Mouse (Mus musculus) erythroid progenitor cell, adult 5-6 weeks (primary cell): ENCODE measurements around the gene Tmprss9. TPM values are rescaled to one million over a fixed set of nuclear protein-coding genes. Genes with fewer than 3 reads are reported as not detected.

Source experiments
- ATAC-seq: replicated peaks from 2 replicates; pipeline ENCODE4 v1.8.0; 2016; ENCODE audit warnings: moderate number of reproducible peaks, mild to moderate bottlenecking, moderate TSS enrichment, inconsistent platforms; ENCODE audit not compliant: poor library complexity, low FRiP score, severe bottlenecking
- total RNA-seq, 2 experiments: library from RNA; stranded (forward) in 1 of 2; stranded (reverse) in 1 of 2; fragments of 150-400 nt in 1 of 2; fragments of 186-747, 209-891 nt in 1 of 2; gene quantifications; 2 replicates each; pipeline versions ENCODE4 v1.2.3 to v1.2.4; 2015 to 2017; ENCODE audit warnings: low replicate concordance in 2 of 2

Tmprss9 gene
- total RNA-seq, 2 experiments from 2014 or later = 0.30 TPM; not detected in 1

GRCm38 (mm10) chr10:80841685-80842084, 30.0 kb upstream of the Tmprss9 start:
- ATAC-seq = no peak

DNA sequence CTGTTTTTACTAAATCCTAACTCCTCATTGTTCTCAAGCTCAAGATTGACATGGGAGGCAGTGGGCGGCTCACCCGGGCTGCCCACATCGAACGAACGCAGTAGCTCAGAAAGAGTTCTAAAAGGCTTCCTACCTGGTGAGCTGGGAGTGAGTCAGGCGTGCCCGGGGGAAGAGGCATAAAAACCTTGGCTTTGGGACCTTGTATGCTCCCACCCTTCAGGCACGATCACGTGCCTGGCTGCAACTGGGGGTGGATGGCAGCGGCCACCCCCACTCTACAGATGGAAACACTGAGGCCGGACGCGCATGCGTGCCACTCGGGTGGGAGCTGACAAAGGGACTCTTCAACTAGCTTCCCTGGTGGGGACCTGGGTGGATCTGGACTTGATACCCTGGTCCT, 29.3 kb upstream of the Tmprss9 start:
- ATAC-seq = no peak

- no peak for ATAC-seq
Observed at GRCm38 (mm10) chr10:80843087-80843930, 28.3 kb upstream of the Tmprss9 start.

DNA sequence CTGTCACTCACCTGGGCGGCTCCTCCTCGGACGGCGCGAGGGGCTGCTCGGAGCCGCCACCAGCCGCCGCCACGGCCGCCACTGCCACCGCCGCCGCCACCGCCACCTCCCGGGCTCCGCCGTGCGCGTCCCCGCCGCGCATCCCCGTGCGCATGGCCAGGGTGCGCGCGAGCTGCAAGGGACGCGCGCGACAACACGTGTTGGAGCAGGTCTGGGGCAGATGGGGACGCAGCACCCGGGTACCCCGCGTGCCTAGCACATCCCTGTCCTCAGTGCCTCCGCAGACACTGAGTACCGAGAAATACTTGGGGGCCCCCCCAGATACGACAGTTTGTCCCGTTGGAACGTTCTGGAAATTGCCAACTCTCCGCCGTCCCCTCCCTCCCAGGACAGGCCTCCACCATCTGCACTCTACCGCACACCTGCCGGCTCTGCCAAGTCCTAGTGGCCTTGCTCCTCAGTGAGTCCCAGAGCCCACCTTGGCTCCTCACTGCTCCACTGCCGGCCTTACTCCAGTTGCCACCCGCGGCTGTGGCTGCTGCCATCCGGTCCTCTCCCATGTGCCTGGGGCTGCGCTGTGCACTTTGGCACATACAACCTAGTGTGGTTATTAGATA, 27.6 kb upstream of the Tmprss9 start, which contains the start of gene Lingo3:
Lingo3 (minus strand) TSS at position 109 of the 617 bp plus-strand sequence.
- ATAC-seq = no peak

- no peak for ATAC-seq
Observed at GRCm38 (mm10) chr10:80845055-80845693, 26.5 kb upstream of the Tmprss9 start.

DNA sequence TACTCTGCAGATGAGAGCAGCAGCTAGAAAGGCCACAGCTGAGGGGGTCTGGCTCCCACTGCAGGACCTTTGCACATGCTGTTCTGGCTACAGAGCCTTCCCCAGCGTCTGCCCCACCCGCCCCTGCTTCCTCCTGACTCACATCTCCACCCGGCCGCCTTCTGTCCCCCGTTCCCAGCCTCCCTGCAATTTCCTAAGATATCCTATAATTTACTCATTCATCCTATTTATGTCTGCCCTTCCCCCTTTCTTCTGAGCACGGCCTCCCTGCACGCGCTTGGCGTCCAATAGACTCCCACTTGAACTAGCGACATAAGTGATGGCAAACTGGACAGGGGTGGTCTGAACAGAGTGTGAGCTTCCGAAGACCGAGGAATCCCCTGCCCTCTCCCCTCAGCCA, 25.9 kb upstream of the Tmprss9 start:
- ATAC-seq = no peak

- peak; percentile 47; the same call in 1 of the 2 replicates for ATAC-seq
Observed at GRCm38 (mm10) chr10:80848571-80848970, 23.1 kb upstream of the Tmprss9 start.

DNA sequence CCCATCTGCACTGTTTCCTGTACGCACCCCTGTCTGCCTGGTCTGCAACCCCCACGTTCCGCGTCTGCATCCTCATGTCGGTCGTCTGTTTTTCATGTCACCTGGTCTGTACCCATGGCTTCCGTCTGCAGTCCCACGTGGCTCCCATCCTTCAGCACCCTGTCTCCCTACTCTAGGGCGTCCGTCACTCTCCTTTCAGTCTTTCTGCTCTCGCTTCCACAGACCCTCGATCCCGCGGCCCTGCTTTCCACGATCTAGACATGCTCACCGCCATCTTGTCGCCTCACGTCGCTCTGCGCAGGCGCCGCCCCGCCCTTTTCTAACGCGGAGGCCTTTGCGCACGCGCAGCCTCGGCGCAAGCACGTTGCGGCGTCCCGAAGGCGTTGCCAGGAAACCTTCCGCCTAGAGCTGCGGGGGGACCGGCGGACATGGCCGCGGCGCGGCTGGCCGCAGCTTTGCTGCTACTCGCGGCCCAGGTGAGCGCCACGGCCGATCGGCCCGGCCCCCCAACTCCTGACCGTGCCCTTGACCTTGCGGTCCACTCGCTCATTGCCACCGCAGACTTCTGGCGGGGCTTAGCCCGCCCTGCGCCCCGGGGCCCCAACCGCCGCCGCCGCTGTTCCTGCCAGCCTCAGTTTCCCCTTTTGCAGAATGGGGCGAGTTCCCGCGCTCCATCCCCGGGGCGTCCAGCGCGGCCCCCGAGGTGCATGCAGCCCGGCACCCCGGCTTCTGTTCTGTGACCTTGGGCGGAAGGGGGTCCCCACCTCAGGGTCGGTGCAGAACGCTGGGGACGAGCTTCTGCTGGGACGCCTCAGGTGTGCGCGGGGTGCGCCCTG, 16.5 kb upstream of the Tmprss9 start, which contains the start of the genes Lsm7 and Sppl2b:
Lsm7 (minus strand) TSS at position 297 of the 836 bp plus-strand sequence.
Sppl2b (plus strand) TSS at position 363 of the 836 bp plus-strand sequence.
- peak; percentile 41 for ATAC-seq

DNA sequence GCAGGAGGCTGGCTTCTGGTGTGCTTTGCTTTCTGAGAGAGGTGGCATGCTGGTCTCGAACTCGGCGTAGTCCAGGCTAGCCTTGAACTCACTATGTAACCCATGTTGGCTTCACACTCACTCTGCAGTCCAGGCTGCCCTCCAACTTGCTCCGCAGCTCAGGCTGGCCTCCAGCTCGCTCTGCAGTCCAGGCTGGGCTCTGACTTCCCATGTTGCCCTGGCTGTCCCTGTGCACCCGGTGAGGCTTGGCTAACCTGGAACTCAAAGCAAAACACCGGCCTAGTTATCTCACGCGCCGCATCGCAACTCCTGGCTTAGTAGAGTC, 15.9 kb upstream of the Tmprss9 start:
- no peak for ATAC-seq

DNA sequence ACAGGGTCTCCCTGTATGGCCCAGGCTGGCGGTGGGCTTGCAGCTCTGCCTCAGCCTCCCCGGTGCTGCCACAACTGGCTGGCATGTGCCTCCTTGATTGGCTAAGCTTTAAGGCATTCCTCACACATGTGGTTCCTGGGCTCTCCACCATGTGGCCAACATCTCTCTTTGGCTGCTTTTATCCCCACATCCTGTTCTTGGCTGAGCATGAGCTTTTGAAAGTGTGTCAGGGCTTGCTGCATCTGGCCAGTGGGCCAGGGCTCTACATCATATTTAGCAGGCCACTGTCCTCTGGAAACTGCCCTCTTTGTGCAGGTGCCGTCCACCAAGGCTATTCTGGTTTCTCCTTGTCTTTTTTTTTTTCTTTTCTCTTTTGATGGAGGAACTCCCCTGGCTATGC, 15.4 kb upstream of the Tmprss9 start:
- peak; percentile 28 for ATAC-seq

DNA sequence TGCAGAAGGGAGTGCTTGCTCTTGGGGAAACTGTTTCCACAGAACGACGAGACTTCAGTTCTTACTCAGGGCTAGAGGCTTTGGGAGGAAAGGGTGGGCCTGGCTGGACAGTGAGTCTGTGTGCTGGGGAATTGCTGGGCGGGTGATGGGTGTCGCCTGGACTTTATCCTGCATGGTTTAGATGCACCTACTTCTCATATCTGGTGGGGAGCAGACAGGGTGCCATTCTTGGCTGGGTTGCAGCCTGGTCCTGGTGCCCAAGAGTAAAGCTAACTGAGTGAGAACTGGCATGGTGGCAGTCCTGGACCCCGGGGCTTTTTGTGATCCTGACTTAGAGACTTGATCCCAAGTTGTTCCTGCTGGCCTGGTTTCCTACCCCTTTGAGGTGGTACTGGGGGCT, 14.7 kb upstream of the Tmprss9 start:
- peak; percentile 51 for ATAC-seq

DNA sequence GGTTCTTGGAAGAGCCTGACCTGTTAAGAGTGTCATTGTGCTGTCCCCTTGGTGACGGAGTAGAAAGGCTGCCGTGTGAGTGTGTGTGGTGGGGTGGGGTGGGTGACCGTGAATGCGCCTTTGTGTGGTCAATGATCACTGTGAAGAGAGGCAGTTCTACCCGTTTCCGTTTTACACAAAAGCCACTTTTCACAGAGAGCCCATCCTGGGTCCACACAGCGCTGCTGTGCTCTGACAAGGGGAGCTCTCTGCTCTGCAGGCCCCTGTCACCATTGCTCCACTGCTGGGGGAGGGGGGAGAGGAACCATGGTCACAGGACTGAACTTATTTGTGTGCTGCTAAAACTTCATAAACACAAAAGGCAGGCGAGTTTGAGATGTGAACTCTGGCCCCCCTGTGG, 14.3 kb upstream of the Tmprss9 start:
- no peak for ATAC-seq

GRCm38 (mm10) chr10:80857848-80858247, 13.8 kb upstream of the Tmprss9 start:
- peak; percentile 50 for ATAC-seq

- peak; percentile 61 for ATAC-seq
Observed at GRCm38 (mm10) chr10:80858350-80858935, 13.2 kb upstream of the Tmprss9 start.

GRCm38 (mm10) chr10:80862305-80862704, 9.3 kb upstream of the Tmprss9 start:
- ATAC-seq = no peak

- no peak for ATAC-seq
Observed at GRCm38 (mm10) chr10:80864446-80864845, 7.2 kb upstream of the Tmprss9 start.

- ATAC-seq = no peak
Observed at GRCm38 (mm10) chr10:80870993-80871392, 655 bp upstream of the Tmprss9 start.

DNA sequence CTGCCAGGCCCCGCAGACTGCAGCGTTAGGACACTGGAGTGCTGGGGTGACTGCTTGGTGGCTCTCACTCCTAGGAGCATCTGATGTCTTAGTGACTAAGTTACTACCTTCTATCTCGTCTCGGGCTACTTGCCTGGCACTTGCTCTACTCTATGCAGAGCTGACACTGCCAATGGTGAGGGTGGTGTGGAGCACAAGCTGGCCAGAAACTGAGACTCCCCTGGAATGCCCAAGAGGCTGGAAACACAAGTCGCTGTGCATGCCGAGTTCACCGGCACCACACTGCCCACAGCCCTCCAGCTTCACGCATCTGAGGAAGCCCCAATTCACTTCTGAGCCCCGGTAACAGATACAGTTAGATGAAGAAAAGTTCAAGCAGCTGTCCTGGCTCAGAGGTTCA, 2.4 kb downstream of the Tmprss9 start:
- ATAC-seq = no peak

DNA sequence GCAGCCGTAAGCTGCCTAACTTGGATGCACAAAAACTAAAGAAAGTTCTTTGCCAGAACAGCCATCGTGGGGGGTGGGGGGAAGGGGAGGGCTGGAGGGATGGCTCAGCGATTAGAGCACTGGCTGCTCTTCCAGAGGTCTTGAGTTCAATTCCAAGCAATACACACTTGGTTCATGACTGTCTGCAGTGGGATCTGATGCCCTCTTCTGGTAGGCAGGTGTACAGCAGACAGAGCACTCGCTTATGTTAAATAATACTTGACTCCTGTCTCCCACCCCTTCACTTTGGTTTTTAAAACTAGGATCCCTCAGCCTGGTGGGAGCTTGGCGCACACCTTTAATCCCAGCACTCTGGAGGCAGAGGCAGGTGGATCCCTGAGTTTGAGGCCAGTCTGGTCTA, 4.4 kb downstream of the Tmprss9 start:
- peak; percentile 55; the same call in 1 of the 2 replicates for ATAC-seq
